Mouse (Mus musculus) G1E (cell line): Measurements from ENCODE around the gene Cbr3.

Experiments
- CTCF ChIP-seq: IDR thresholded peaks from 2 replicates; pipeline ENCODE4 v1.5.1; 2012; ENCODE audit warnings: low read depth, low read length, inconsistent platforms, mixed read lengths
- TAL1 ChIP-seq: conservative IDR thresholded peaks from 2 replicates; pipeline ENCODE4 v1.6.1; 2012; ENCODE audit warnings: low read depth, low read length, inconsistent platforms, mixed read lengths

- TF ChIP-seq CTCF, result no peak
- TF ChIP-seq TAL1, result no peak
Measured at GRCm38 (mm10) chr16:93692744-93693143, 9.7 kb downstream of the Cbr3 start.
